Mouse (Mus musculus) cortical plate, adult 2 months (tissue): ENCODE results near the gene Gm49601.

Source experiments
- CTCF ChIP-seq: fragments of 200-500 bp; IDR thresholded peaks from 2 replicates; pipeline ENCODE4 v1.5.1; 2011; ENCODE audit warnings: mild to moderate bottlenecking, control low read depth, low read length; ENCODE audit not compliant: insufficient read depth; ENCODE audit errors: extremely low read depth
- POLR2A ChIP-seq: fragments of 200-500 bp; IDR thresholded peaks from 2 replicates; pipeline ENCODE4 v1.6.1; 2011; ENCODE audit warnings: mild to moderate bottlenecking, low read length, control low read depth; ENCODE audit not compliant: insufficient read depth; ENCODE audit errors: extremely low read depth

GRCm38 (mm10) chr16:18608226-18608625, 18.0 kb downstream of the Gm49601 start:
- no peak for TF ChIP-seq CTCF
- TF ChIP-seq POLR2A, result no peak
